Mouse (Mus musculus): ENCODE results near the gene Mrps27. TPM values are rescaled to one million over a fixed set of nuclear protein-coding genes. Genes with fewer than 3 reads are reported as not detected.

Gene Mrps27
- polyA plus RNA-seq, 1 experiment from 2014 or later = 40.9 TPM

GRCm38 (mm10) chr13:99395531-99395930 lies 50.9 kb downstream of the Mrps27 start:
- WGBS = 49% methylated on average over 12 of the region's 12 CpGs
- no peak overlapping the region for H3K4me3 ChIP-seq
- no peaks in the 10 kb centered on the region for H3K36me3 ChIP-seq
- ATAC-seq (ENCODE audit: low read depth) = 0 out of 2 replicates have a peak, but pooled peaks have one; percentile 21
- 0 out of 2 replicates have a peak overlapping the region, but pooled peaks have one; percentile 17 for H3K9ac ChIP-seq
- peak overlapping the region; percentile 23; the same call in 1 of the 2 replicates for H3K27ac ChIP-seq (replicated peaks)
- H3K4me1 ChIP-seq (replicated peaks) = peaks cover 41% of the 10 kb centered on the region
- no peaks in the 10 kb centered on the region for H3K27me3 ChIP-seq
- H3K4me2 ChIP-seq = no peak overlapping the region
- H3K9me3 ChIP-seq = no peaks in the 10 kb centered on the region

- Histone ChIP-seq H3K9me3 (no peaks in the 10 kb centered on the region), H3K4me2 (no peak overlapping the region), H3K36me3 (no peaks in the 10 kb centered on the region), H3K4me3 (no peak overlapping the region), H3K4me1 (replicated peaks) (peaks cover 35% of the 10 kb centered on the region), H3K27ac (replicated peaks) (no peak overlapping the region; the same call in 1 of the 2 replicates), H3K9ac (no peak overlapping the region), H3K27me3 (no peaks in the 10 kb centered on the region)
- ATAC-seq (ENCODE audit: low read depth) = peak; percentile 91
- WGBS = 26% methylated on average over 7 of the region's 7 CpGs
These were observed 52.6 kb downstream of the Mrps27 start for GRCm38 (mm10) chr13:99397228-99397627.

- Histone ChIP-seq H3K4me1 (replicated peaks) (peaks cover 35% of the 10 kb centered on the region), H3K27ac (replicated peaks) (0 out of 2 replicates have a peak overlapping the region, but pooled peaks have one; percentile 38)
- WGBS = 79% methylated on average over 12 of the region's 12 CpGs
These were observed 53.6 kb downstream of the Mrps27 start for GRCm38 (mm10) chr13:99398149-99398701.

GRCm38 (mm10) chr13:99399373-99399772 lies 54.8 kb downstream of the Mrps27 start:
- Histone ChIP-seq H3K9ac (no peak overlapping the region), H3K9me3 (no peaks in the 10 kb centered on the region), H3K36me3 (0 out of 2 replicates have a peak, but pooled peaks cover 6% of the 10 kb centered on the region), H3K27me3 (no peaks in the 10 kb centered on the region), H3K4me2 (no peak overlapping the region), H3K4me1 (replicated peaks) (peaks cover 35% of the 10 kb centered on the region), H3K27ac (replicated peaks) (no peak overlapping the region), H3K4me3 (no peak overlapping the region)
- WGBS = 79% methylated on average over 4 of the region's 4 CpGs
- ATAC-seq (ENCODE audit: low read depth) = no peak

More at GRCm38 (mm10) chr13:99398149-99398701, 53.6 kb downstream of the Mrps27 start:
- H3K36me3 ChIP-seq = no peaks in the 10 kb centered on the region
- H3K9ac ChIP-seq = peak overlapping the region; percentile 36; the same call in 1 of the 2 replicates
- no peaks in the 10 kb centered on the region for H3K27me3 ChIP-seq
- no peaks in the 10 kb centered on the region for H3K9me3 ChIP-seq
- H3K4me2 ChIP-seq = no peak overlapping the region
- H3K4me3 ChIP-seq = no peak overlapping the region
- ATAC-seq (ENCODE audit: low read depth) = no peak

GRCm38 (mm10) chr13:99409216-99409615 lies 64.6 kb downstream of the Mrps27 start:
- no peak for ATAC-seq (ENCODE audit: low read depth)
- peaks cover 42% of the 10 kb centered on the region for H3K4me1 ChIP-seq (replicated peaks)
- H3K9ac ChIP-seq = no peak overlapping the region
- H3K4me3 ChIP-seq = no peak overlapping the region
- H3K27me3 ChIP-seq = no peaks in the 10 kb centered on the region
- WGBS = 22% methylated on average over 2 of the region's 2 CpGs
- H3K36me3 ChIP-seq = peaks cover 31% of the 10 kb centered on the region
- H3K9me3 ChIP-seq = no peaks in the 10 kb centered on the region
- no peak overlapping the region for H3K27ac ChIP-seq (replicated peaks)
- no peak overlapping the region for H3K4me2 ChIP-seq

GRCm38 (mm10) chr13:99410611-99411515 lies 66.3 kb downstream of the Mrps27 start:
- no peaks in the 10 kb centered on the region for H3K9me3 ChIP-seq
- WGBS = 90% methylated on average over 14 of the region's 14 CpGs
- no peak overlapping the region; the same call in 1 of the 2 replicates for H3K27ac ChIP-seq (replicated peaks)
- peaks cover 56% of the 10 kb centered on the region for H3K4me1 ChIP-seq (replicated peaks)
- no peak for ATAC-seq (ENCODE audit: low read depth)
- H3K4me2 ChIP-seq = no peak overlapping the region
- H3K36me3 ChIP-seq = peaks cover 26% of the 10 kb centered on the region
- no peaks in the 10 kb centered on the region for H3K27me3 ChIP-seq
- no peak overlapping the region for H3K4me3 ChIP-seq
- no peak overlapping the region for H3K9ac ChIP-seq

GRCm38 (mm10) chr13:99411761-99412160 lies 67.2 kb downstream of the Mrps27 start:
- no peak overlapping the region for H3K4me2 ChIP-seq
- H3K27me3 ChIP-seq = no peaks in the 10 kb centered on the region
- ATAC-seq (ENCODE audit: low read depth) = no peak
- H3K9ac ChIP-seq = no peak overlapping the region
- WGBS = 76% methylated on average over 3 of the region's 3 CpGs
- no peaks in the 10 kb centered on the region for H3K9me3 ChIP-seq
- peaks cover 56% of the 10 kb centered on the region for H3K4me1 ChIP-seq (replicated peaks)
- H3K27ac ChIP-seq (replicated peaks) = peak overlapping the region; percentile 49
- H3K4me3 ChIP-seq = no peak overlapping the region
- peaks cover 21% of the 10 kb centered on the region for H3K36me3 ChIP-seq

- ATAC-seq (ENCODE audit: low read depth) = no peak
- WGBS = 33% methylated on average over 11 of the region's 11 CpGs
- H3K4me1 ChIP-seq (replicated peaks) = peaks cover 56% of the 10 kb centered on the region
- no peaks in the 10 kb centered on the region for H3K9me3 ChIP-seq
- peak overlapping the region; percentile 49; the same call in 1 of the 2 replicates for H3K27ac ChIP-seq (replicated peaks)
- no peak overlapping the region for H3K4me3 ChIP-seq
- H3K4me2 ChIP-seq = no peak overlapping the region
- H3K36me3 ChIP-seq = peaks cover 21% of the 10 kb centered on the region
- H3K9ac ChIP-seq = peak overlapping the region; percentile 22; the same call in 1 of the 2 replicates
- H3K27me3 ChIP-seq = no peaks in the 10 kb centered on the region
These were observed 68.0 kb downstream of the Mrps27 start for GRCm38 (mm10) chr13:99412477-99413080.

- Histone ChIP-seq H3K36me3 (peaks cover 21% of the 10 kb centered on the region), H3K4me2 (no peak overlapping the region), H3K4me1 (replicated peaks) (peaks cover 46% of the 10 kb centered on the region), H3K27ac (replicated peaks) (peak overlapping the region; percentile 74), H3K9me3 (no peaks in the 10 kb centered on the region), H3K9ac (0 out of 2 replicates have a peak overlapping the region, but pooled peaks have one; percentile 47), H3K4me3 (no peak overlapping the region), H3K27me3 (no peaks in the 10 kb centered on the region)
- peak; percentile 44 for ATAC-seq (ENCODE audit: low read depth)
- WGBS = 24% methylated on average over 13 of the region's 13 CpGs
These were observed 69.1 kb downstream of the Mrps27 start for GRCm38 (mm10) chr13:99413481-99414351.

- H3K27ac ChIP-seq (replicated peaks) = peak overlapping the region; percentile 74
- peaks cover 41% of the 10 kb centered on the region for H3K4me1 ChIP-seq (replicated peaks)
- peaks cover 21% of the 10 kb centered on the region for H3K36me3 ChIP-seq
- 0 out of 2 replicates have a peak, but pooled peaks have one; percentile 8 for ATAC-seq (ENCODE audit: low read depth)
- no peak overlapping the region for H3K4me3 ChIP-seq
- no peak overlapping the region for H3K4me2 ChIP-seq
- WGBS = 37% methylated on average over 10 of the region's 10 CpGs
- no peaks in the 10 kb centered on the region for H3K27me3 ChIP-seq
- H3K9me3 ChIP-seq = no peaks in the 10 kb centered on the region
- H3K9ac ChIP-seq = peak overlapping the region; percentile 47; the same call in 1 of the 2 replicates
These were observed 69.8 kb downstream of the Mrps27 start for GRCm38 (mm10) chr13:99414352-99414742.

GRCm38 (mm10) chr13:99416601-99417000 lies 72.0 kb downstream of the Mrps27 start:
- no peak overlapping the region for H3K9ac ChIP-seq
- H3K27me3 ChIP-seq = no peaks in the 10 kb centered on the region
- no peak for ATAC-seq (ENCODE audit: low read depth)
- H3K36me3 ChIP-seq = peaks cover 21% of the 10 kb centered on the region
- H3K9me3 ChIP-seq = no peaks in the 10 kb centered on the region
- H3K27ac ChIP-seq (replicated peaks) = no peak overlapping the region
- H3K4me2 ChIP-seq = no peak overlapping the region
- 84% methylated on average over 9 of the region's 9 CpGs for WGBS
- peaks cover 39% of the 10 kb centered on the region for H3K4me1 ChIP-seq (replicated peaks)
- no peak overlapping the region for H3K4me3 ChIP-seq
